Mouse (Mus musculus) cerebellum, postnatal 36 days (tissue): ENCODE data around the gene Lhfpl5.
A peak's percentile ranks its signal among the peaks of the same experiment; 100 is the strongest.

Source experiments
- DNase-seq, 2 experiments: peaks; one replicate each; pipeline ENCODE4 v3.0.0; 2021 to 2022; ENCODE audit warnings: mixed read lengths in 2 of 2

The Lhfpl5 gene

DNA sequence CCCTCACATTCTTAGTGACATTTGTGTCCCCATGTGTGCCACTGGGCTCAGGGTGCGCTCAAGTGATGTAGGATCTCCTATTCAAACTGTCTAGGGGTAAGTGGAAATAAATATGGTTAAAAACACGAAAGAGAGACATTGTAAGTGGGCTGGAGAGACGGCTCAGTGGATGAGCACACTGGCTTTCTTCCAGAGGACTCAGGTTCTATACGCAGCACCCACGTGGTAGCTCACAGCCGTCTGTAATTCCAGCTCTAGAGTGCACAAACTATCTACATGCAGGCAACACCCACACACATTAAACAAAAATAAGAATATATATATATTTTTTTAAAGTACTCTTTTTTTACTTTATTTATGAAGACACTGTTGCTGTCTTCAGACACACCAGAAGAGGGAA lies 2.5 kb upstream of the Lhfpl5 start:
- no peak for DNase-seq

DNA sequence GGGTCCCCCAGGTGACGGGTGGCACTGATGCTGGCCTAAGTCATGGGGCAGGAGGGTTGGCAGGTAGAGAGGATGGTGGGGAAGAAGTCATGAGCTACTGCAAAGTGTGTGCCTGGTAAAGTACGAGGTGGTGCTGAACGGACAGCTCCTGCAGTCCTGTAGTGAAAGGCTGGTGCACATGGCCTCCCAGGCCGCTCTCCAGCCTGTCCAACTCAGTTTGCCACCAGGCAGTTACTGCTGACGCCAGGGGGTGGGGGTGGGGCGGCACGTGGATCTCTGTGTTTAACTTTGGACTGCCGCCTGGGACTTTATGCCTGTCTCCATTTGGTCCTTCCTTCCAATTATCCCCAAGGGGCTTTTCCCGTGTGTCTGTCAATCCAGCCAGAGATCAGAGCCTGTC lies 5.0 kb downstream of the Lhfpl5 start:
- DNase-seq, result no peak

DNA sequence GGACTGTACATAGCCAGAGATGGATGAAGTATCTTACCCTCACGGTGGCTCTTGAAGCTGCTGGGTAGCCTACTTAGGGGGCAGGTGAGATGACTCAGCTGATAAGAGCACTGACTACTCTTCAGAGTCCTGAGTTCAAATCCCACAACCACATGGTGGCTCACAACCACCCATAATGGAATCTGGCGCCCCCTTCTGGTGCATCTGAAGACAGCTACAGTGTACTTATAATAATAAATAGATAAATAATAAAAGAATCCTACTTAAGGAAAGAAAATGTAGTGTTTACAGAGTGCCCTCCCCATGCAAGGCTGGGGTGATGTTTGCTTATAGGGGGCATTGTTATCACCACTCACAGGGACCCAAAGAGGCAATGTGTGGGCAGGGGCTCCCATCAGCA lies 5.6 kb downstream of the Lhfpl5 start:
- DNase-seq, result no peak

DNA sequence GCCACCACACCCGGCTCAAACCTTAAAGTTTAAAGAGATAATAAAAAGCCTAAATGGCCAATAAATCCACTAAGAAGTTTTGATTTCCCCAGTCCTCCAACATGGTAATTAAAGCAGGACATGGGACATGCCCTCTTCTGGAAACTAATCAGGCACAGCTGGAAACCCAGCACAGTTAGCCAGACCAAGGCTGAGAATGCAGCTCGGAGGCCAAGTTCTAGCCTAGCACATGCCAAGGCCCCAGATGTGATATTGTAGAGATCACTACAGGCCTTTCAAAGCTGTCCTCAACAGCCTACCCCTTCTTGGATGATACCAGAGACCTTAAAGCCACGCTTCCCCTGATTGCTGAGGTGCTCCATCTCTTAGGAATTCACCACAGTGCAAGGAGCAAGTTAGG lies 11.1 kb downstream of the Lhfpl5 start:
- DNase-seq, result no peak

DNA sequence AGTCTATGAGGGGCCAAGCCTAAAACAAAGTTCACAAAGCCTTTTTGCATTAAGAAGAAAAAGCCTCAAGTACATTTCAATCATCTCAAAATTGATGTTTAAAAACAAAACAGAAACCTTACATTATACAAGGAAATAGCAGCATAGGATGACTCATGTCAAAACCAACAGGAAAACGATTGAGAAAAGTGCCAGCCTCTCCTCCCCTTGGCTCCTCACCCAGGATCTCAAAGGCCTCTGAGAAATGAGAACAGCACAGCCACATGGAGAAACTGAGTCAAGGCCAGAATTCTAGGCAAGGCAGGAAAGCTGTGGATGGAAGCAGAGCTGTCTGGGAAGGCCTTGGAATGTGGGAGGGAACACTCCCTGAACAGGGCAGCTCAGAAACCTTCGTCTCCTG lies 13.2 kb downstream of the Lhfpl5 start:
- DNase-seq, result no peak

DNA sequence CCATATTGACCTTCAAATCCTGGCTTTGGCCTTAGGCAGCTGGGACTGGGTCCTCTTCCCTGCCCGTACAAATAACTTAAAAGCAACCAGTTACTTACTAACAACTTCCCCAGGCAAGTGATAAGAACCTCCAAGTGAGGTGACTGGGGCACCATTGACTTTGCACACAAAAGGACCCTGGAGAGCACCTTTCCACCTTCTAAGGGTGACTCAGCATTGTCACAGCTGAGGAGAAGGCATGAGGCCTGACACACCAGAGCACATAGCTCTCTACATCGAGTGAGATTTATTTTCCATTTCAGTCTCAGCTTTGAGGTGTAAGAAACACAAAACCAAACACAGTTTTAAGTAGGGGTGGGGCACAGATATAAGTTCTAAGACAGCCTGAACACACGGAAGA lies 15.2 kb downstream of the Lhfpl5 start:
- DNase-seq, result no peak

DNA sequence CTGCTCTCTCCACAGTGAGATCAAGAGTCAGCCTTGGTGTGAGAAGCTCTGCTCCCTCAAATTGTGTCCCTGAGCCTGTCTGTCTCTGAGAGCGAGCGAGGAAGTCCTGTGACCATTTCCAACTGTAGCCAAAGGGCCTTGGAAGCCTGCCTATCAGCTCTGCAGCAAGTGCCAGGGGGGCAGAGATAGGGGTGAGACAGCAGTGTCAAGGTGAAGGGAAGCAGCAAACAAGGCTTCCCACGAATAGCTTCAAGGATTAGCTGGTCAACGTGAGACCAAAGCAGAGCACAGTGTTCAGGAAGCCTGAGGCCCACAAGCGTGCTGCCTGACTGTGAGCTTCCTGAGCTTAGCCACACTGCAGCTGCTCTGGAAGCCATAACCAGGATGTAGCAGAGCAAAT lies 16.0 kb downstream of the Lhfpl5 start:
- no peak for DNase-seq

DNA sequence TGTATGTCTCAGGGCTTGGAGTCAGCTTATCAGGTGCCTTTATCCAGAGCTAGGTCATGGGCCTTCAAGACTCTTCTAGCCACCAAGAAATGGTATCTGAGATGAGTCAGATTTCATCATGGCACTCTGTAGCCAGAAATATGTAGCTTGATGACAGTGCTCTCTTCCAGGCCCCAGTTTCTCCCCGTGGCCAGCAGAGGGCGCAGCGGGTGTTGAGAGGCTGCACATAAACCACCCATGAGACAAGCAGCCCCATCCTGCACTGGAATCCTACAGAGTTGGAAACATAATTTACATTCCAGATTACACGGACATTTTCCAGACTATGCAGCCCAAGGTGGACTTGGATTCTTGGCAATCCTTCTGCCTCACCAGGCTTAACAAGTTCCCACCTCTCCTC lies 17.6 kb downstream of the Lhfpl5 start:
- peak; percentile 76 for DNase-seq

DNA sequence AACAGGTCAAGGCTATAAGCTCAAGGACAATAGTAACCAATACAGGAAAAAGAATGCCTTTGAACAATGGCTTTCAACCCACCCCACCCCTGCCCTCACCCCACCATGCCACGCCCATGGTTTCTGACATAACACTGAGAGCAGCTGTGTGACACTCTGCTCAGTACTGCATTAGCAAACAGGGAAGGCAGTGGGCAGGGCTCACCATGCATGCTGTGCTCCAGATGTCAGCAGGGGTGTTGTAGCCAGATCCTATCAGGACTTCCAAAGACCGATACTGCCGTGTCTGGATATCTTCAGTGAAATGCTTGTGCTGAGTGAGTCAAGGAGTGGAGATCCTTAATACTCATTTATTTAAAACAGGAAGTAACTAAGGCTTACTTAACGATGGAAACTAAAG lies 18.5 kb downstream of the Lhfpl5 start:
- DNase-seq, result no peak

DNA sequence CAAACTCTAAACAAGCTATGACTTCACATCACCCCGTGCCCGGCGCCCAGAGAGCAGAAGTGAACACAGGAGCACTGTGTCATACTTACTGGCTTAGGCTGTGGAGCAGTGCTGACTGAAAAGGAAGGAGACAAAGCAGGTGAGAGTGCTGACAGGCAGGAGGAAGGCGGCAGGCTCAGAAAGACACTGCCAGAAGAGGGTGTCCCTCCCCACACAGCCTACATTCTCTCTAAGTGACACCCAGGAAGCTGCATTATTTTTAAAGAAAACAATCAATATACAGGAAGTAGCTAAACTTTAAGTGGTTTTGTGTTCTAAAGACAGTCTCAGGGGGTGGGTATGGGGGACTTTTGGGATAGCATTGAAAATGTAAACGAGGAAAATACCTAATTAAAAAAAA lies 25.3 kb downstream of the Lhfpl5 start:
- DNase-seq, result no peak

DNA sequence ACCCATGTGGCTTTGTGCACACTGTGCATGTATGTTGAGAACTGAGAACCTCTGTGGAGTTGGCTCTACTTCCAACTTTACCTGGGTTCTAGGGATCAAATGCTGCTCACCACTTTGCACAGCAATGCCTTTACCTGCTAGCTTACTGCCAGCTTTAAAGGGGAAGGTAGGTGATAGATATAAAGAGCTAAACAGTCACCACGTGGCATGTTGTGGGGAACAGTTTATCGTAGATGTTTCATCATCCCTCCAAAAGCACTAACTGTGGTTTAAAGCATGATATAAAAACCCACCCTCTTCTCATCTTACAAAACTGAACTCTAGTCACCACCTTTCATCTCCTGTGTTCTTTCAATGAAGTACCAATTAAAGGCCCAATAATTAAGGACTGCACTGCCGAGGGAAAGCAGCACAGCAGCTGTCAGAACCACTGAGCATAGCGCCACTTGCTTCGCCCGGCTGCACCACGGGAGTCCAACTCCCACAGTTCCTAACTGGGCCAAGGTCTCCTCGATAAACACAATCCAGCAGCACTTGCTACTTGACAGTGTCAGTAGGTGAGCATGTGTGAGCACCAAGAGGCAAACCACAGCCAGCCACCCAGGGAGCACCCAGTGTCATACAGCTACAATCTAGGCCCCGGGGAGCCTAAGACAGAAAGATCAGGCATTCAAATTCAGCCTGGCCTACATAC lies 26.3 kb downstream of the Lhfpl5 start:
- DNase-seq, result no peak

DNA sequence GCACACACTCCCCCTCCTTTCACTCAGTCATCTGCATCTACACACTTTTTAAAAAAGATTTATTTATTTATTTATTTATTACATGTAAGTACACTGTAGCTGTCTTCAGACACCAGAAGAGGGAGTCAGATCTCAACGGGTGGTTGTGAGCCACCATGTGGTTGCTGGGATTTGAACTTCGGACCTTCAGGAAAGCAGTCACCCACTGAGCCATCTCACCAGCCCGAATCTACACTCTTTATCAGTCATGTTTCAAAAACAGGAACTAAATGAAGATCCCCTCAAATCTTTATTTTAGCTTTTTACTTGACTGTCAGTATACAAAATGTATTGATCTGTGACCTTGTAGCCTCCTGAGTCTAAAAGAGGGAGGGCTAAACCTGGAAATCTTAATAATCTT lies 34.1 kb downstream of the Lhfpl5 start:
- no peak for DNase-seq

DNA sequence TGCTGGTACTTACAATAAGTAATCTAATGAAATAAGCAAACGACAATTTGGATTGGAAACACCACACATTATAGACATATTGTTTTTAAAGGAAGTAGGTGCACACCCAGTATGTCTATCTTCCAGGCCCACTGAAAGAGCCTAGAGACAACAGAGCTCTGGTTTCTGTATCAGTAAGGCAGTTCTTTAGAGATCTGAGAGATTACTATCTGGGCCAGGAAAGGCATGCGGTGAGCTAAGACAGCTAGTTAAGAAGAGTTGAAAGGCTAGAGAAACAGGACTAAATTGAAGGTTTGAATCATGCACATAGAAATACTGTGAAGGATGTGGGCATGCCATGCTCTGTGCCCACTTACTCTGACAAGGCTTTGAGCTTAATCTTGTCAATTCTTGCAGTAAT lies 37.2 kb downstream of the Lhfpl5 start:
- DNase-seq, result no peak

DNA sequence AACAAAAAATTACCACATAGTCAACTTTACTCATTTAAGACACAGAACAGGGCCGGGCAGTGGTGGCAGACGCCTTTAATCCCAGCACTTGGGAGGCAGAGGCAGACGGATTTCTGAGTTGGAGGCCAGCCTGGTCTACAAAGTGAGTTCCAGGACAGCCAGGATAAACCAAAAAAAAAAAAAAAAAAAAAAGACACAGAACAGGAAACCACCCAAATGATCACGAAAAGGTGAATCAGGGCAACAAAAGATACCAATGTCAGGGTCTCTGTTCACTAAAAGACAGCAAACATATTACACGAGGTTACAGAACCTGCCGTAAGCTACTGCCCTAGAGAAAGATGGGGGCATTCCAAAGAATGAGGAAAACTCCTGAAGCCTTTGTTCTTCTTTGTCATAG lies 37.7 kb downstream of the Lhfpl5 start:
- no peak for DNase-seq

DNA sequence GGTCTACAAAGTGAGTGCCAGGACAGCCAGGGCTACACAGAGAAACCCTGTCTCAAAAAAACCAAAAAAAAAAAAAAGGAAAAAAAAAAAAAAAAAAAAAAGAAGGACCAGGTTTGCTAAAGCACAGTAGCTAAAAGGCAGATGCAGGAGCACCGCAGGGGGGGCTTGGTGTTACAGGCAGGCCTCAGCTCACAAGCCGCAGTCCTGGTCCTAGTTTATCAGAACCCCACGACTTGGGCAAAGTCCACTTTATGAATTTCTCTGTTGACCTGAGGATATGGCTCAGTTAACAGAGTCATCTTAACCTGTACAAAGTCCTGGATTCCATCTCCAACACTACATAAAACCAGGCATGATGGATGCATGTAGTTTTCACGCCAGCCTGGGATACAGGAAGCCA lies 39.9 kb downstream of the Lhfpl5 start:
- no peak for DNase-seq

DNA sequence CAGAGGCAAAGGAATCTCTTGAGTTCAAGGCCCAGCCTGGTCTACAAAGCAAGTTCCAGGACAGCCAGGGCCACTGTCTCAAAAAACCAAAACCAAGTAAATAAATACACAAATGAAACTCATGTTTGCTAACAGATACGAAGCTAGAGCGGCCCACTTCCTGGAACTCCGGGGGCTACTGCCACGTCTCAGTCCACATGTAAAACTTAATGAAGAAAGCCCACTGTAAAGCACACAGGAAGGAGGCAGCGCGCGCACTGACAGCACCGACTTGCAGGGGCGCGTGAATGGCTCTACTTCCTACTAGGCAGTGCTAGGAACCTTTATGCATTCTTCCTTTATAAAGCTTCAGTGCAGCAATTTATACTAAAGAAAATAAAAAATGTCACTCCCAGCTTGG lies 42.2 kb downstream of the Lhfpl5 start:
- DNase-seq, result no peak

DNA sequence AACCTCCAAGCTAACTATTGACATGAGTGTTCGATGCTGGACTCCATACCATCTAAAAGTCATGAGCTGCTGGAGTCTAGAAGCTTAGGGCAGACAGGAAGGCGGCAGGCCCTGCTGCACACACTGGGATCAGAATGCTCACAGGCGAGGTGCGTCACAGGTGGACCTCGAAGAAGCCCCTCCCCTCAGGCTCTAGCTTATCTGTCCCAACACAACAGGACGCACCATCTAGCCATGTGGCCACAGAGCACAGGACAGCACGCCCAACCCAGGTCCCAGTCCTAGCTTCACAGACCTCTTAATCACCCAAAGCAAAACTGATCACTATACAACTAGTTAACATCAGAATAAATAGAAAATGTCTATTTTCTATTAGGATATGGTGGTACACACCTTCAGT lies 42.7 kb downstream of the Lhfpl5 start:
- DNase-seq, result no peak

DNA sequence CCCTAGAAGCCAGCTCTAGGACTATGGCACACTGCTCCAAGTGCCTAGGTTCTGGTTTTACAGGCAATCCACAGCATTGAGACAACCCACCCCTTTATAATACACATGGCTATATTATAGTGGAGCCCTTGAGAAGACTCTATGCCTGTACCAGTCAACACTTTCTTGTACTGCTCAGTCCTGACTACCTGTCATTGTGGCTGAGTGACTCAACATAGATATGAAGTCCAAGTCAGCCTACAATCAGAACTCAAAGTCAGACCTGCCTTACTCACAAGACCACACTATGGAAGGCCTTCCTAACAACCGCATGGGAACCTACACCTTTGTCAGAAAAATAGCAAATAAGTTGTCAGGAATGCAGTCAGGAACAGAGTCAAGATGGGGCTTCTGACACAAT lies 43.3 kb downstream of the Lhfpl5 start:
- no peak for DNase-seq

DNA sequence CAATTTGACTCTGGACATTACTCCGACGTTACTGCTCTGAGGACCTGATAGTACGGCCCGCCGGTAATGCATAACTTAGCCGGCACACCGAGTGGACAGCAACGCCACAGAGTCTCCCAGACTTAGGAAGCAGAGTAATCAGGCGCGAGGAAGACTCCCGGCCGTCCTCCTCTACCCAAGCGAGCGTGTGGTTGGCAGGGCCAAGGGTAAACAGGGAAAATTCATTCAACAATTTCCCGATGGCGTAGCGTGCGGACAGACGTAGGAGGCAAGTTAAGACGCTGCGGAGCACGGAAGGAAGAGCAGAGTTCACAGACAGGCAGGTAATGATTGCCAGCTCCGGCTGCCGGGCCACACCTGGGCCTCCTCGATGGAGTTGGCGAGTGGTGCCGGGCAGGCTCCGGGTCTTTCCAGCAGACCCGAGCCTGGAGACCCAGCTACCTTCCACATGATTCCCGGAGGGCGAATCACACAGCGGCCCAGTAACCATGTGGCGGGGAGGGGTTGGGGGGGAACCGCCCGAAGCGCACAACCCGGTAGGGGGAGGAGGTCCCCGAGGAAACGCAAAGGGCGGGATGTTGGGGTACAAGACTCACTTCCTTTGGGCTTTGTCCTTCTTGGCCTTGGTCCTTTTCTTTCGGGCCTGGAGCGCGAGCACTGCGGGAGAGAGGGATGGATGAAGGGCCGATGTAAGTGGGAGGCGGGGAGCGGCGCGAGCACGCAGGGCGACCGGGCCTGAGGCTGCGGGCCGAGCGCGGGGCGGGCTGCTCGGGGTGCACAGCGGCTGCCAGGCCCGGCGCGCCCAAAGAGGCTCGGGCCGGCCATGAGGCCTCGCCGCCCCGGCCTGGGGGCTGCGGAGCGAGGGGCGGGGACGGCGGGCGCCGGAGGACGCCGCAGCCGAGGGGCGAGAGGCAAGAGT lies 46.2 kb downstream of the Lhfpl5 start:
- peak; percentile 44 to 48 for DNase-seq

DNA sequence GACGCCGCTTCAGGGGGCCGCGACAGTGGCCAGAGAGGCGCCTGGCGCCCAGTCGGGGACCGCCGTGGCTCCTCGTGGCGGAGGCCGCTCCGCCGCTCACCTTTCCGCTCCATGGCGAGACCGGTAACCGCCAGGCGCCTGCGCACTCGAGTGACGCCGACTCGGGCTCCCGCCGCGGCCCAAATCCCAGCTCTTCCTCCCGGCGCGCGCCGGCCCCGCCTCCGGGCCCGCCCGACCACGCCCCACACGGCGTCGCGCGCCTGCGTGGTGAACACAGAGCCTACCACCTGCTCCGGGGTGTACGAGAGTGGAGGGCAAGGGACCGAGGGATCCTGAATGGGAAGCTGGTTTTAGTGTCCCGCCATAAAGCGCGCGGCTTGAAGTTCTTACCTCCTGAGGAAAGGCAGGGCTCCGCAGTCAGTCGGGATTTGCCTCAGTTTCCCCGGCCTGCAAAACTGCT lies 46.9 kb downstream of the Lhfpl5 start, which contains the start of gene Srpk1:
Gene Srpk1, minus strand, starts transcription at position 410 of the 460 bp plus-strand sequence.
- DNase-seq, result peak; percentile 90 to 94

DNA sequence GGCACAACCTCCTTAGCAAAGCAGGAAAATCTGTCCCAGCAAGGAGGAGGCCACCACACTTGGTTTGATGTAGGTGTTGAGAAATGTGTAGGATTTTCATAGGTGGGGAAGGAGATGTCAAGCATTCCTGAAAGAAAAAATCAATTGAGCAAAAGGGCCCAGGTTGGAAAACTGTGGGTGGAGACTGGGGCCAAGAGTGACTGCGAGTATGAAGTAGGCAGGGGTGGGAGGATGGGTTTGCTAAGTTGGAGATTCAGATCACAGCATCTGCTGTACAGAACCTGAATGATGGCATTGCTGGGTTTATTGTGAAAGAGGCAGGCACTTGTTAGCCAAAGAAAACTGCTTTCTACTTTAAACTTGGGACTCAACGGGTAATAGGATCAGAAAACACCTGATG lies 49.4 kb downstream of the Lhfpl5 start:
- no peak for DNase-seq

DNA sequence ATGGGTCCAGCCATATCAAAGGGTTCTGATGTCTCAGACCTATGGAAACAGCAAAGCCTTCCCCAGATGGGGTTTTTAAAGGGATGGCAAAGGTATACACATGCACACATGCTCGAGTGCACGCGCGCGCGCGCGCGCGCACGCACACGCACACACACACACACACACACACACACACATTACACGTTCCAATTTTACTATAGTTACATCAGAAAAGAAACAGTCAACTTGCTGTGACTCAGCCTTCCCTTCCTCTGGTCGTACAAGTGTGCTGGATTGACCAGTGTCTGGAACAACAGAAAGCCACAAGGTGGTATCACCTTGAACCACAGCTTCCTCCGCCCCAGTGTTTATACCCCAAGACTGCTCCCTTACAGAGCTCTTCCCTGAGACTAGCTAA lies 49.9 kb downstream of the Lhfpl5 start:
- no peak for DNase-seq

DNA sequence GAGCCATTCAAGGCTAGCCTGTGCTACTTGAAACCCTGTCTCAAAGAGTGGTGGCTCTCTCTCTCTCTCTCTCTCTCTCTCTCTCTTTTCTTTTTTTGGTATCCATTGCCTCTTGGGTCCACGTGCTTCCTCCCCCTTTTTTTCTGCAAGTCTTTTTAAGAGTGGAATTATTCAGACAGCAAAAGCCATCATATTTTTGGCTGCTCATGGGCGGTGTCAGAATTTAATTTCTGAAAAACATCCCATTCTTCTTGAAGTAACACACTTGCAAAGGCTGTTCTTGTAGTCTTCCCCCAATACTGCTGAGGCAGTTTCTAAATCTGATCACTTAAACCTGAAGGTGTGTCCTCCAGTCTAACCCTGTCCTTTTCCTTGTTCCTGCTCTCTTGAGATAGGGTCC lies 51.5 kb downstream of the Lhfpl5 start:
- DNase-seq, result no peak
